Mouse (Mus musculus): ENCODE data around the gene Tacstd2. TPM values are rescaled to one million over a fixed set of nuclear protein-coding genes. Genes with fewer than 3 reads are reported as not detected.
"Not testable (repeated sequence)": the region's sequence is repeated elsewhere in the genome, so short reads cannot be mapped to it uniquely, and the experiment has no call there.

Tacstd2 gene
- polyA plus RNA-seq, 1 experiment from 2014 or later: 0.73 TPM

- peak; percentile 81; the same call in 1 of the 2 replicates for ATAC-seq (ENCODE audit: low FRiP score)
- 100% methylated on average over 2 of the region's 6 CpGs for WGBS
Observed at GRCm38 (mm10) chr6:67501938-67502337, 33.7 kb downstream of the Tacstd2 start.

GRCm38 (mm10) chr6:67491755-67492154 lies 43.8 kb downstream of the Tacstd2 start, which contains the start of gene Il23r:
TSS of gene Il23r (minus strand) at chr6:67491855.
- WGBS: 93% methylated on average over 2 of the region's 2 CpGs
- Histone ChIP-seq H3K9me3 (replicated peaks) (no peaks in the 10 kb centered on the region), H3K9ac (replicated peaks) (no peak within 1 kb of the TSS), H3K36me3 (no peaks in the 10 kb centered on the region), H3K4me3 (replicated peaks) (no peak within 1 kb of the TSS), H3K4me1 (no peaks in the 10 kb centered on the region), H3K27ac (replicated peaks) (no peak within 1 kb of the TSS), H3K27me3 (replicated peaks) (no peaks in the 10 kb centered on the region), H3K4me2 (no peak within 1 kb of the TSS)
- no peak for ATAC-seq (ENCODE audit: low FRiP score)

More at GRCm38 (mm10) chr6:67501938-67502337, 33.7 kb downstream of the Tacstd2 start:
- H3K4me1 ChIP-seq; H3K4me3 ChIP-seq (replicated peaks); H3K27ac ChIP-seq (replicated peaks); H3K27me3 ChIP-seq (replicated peaks); H3K9ac ChIP-seq (replicated peaks); H3K4me2 ChIP-seq; H3K36me3 ChIP-seq; H3K9me3 ChIP-seq (replicated peaks): not testable (repeated sequence)

Other genes starting within 250 kb of the Tacstd2 start
- gene Il12rb2, start 159.6 kb downstream of the Tacstd2 start, polyA plus RNA-seq (2015; fragmentation: Nextera tagmentation; extraction: Ambion mirVana): 0.10 and 1.6 TPM in 2 replicates
- not detected in 2 replicates for gene Il23r, start 43.9 kb downstream of the Tacstd2 start, polyA plus RNA-seq (2015; fragmentation: Nextera tagmentation; extraction: Ambion mirVana)

Data from neural tube, embryonic 15.5 days (tissue).